Mouse (Mus musculus) forebrain, postnatal 0 days (tissue): ENCODE results near the gene Vmp1. TPM values are rescaled to one million over a fixed set of nuclear protein-coding genes. Genes with fewer than 3 reads are reported as not detected.

Experiments used
- ATAC-seq: fragments of 200-750 bp; cut with Nextera tagmentation; 2 replicates; pipeline ENCODE4 v1.8.0; 2017; ENCODE audit warnings: mild to moderate bottlenecking, moderate library complexity
- DNase-seq: peaks from one replicate; pipeline ENCODE4 v3.0.0-alpha.2; 2015
- H3K27ac ChIP-seq: fragments of 300-500 bp; sonication (generic); 2 replicates; pipeline ENCODE4 v1.5.1; 2014; ENCODE audit warnings: low read depth, mild to moderate bottlenecking, antibody characterized with exemption, low read length, moderate library complexity, mixed read lengths
- H3K27me3 ChIP-seq: fragments of 300-500 bp; sonication (generic); 2 replicates; pipeline ENCODE4 v1.6.1; 2014; ENCODE audit warnings: mild to moderate bottlenecking, low read length, mixed read lengths; ENCODE audit not compliant: insufficient read depth
- H3K36me3 ChIP-seq: fragments of 300-500 bp; sonication (generic); 2 replicates; pipeline ENCODE4 v1.6.1; 2014; ENCODE audit warnings: mild to moderate bottlenecking, moderate library complexity; ENCODE audit not compliant: insufficient read depth
- H3K4me1 ChIP-seq: fragments of 300-500 bp; sonication (generic); 2 replicates; pipeline ENCODE4 v1.6.1; 2014; ENCODE audit warnings: antibody characterized with exemption; ENCODE audit not compliant: insufficient read depth
- H3K4me2 ChIP-seq: fragments of 300-500 bp; sonication (generic); 2 replicates; pipeline ENCODE4 v1.6.1; 2014; ENCODE audit warnings: low read depth, mild to moderate bottlenecking, moderate library complexity
- H3K4me3 ChIP-seq: fragments of 300-500 bp; sonication (generic); 2 replicates; pipeline ENCODE4 v1.5.1; 2014; ENCODE audit warnings: low read depth, low read length, mixed read lengths
- H3K9ac ChIP-seq: fragments of 300-500 bp; sonication (generic); 2 replicates; pipeline ENCODE4 v1.6.1; 2014; ENCODE audit warnings: mild to moderate bottlenecking
- H3K9me3 ChIP-seq: fragments of 300-500 bp; sonication (generic); 2 replicates; pipeline ENCODE4 v1.6.1; 2016; ENCODE audit warnings: low read length
- CTCF ChIP-seq: sonication (generic); IDR thresholded peaks from 2 replicates; pipeline ENCODE4 v1.5.1; 2016; ENCODE audit warnings: antibody characterized with exemption, control low read depth, low read depth
- WGBS: fragments of 180-500 bp; shearing (Covaris S2); extraction: QIAGEN DNeasy Blood & Tissue Kit; methylation state at CpG from one replicate; pipeline ENCODE4 v1.1.7; 2014; 5-methylcytosine and 5-hydroxymethylcytosine counted together
- polyA plus RNA-seq: library from polyadenylated mRNA; unstranded; fragments of >200 nt; fragmentation: Nextera tagmentation; extraction: Ambion mirVana; gene quantifications from 2 replicates; pipeline ENCODE4 v1.2.1, GENCODE M21; 2015
- total RNA-seq: library from RNA; depleted of rRNA; stranded (reverse); fragments of >200 nt; gene quantifications from 2 replicates; pipeline ENCODE4 v1.2.3, GENCODE M21; 2014

Vmp1 gene
- total and polyA plus RNA-seq, 2 experiments from 2014 or later: 59.5 to 131 TPM

- no peak overlapping the region for H3K4me3 ChIP-seq
- ATAC-seq (no peak), DNase-seq (no peak)
- H3K9ac ChIP-seq: no peak overlapping the region
- no peaks in the 10 kb centered on the region for H3K27me3 ChIP-seq
- H3K9me3 ChIP-seq: no peaks in the 10 kb centered on the region
- H3K4me1 ChIP-seq: no peaks in the 10 kb centered on the region
- 82% methylated on average over 4 of the region's 4 CpGs for WGBS
- no peak for TF ChIP-seq CTCF
- H3K4me2 ChIP-seq: no peak overlapping the region
- no peaks in the 10 kb centered on the region for H3K36me3 ChIP-seq
- H3K27ac ChIP-seq: no peak overlapping the region
Observed at GRCm38 (mm10) chr11:86591301-86591845, 92.3 kb downstream of the Vmp1 start.

- Histone ChIP-seq H3K27ac (no peak overlapping the region), H3K9me3 (no peaks in the 10 kb centered on the region), H3K27me3 (no peaks in the 10 kb centered on the region), H3K4me3 (no peak overlapping the region), H3K9ac (no peak overlapping the region), H3K4me2 (no peak overlapping the region), H3K36me3 (no peaks in the 10 kb centered on the region), H3K4me1 (no peaks in the 10 kb centered on the region)
- TF ChIP-seq CTCF: no peak
- ATAC-seq (no peak), DNase-seq (no peak)
- 90% methylated on average over 10 of the region's 10 CpGs for WGBS
Observed at GRCm38 (mm10) chr11:86590579-86590978, 93.1 kb downstream of the Vmp1 start.

- no peak for TF ChIP-seq CTCF
- WGBS: 85% methylated on average over 4 of the region's 4 CpGs
Observed at GRCm38 (mm10) chr11:86590066-86590465, 93.6 kb downstream of the Vmp1 start.

GRCm38 (mm10) chr11:86588583-86589298 is 94.9 kb downstream of the Vmp1 start:
- Histone ChIP-seq H3K36me3 (peaks cover 5% of the 10 kb centered on the region; the same call in 1 of the 2 replicates), H3K9ac (no peak overlapping the region)
- no peak for TF ChIP-seq CTCF

More at GRCm38 (mm10) chr11:86590066-86590465, 93.6 kb downstream of the Vmp1 start:
- Histone ChIP-seq H3K27me3 (no peaks in the 10 kb centered on the region), H3K4me3 (no peak overlapping the region), H3K4me2 (no peak overlapping the region), H3K9me3 (no peaks in the 10 kb centered on the region), H3K4me1 (no peaks in the 10 kb centered on the region), H3K27ac (no peak overlapping the region), H3K36me3 (peaks cover under 1% of the 10 kb centered on the region; the same call in 1 of the 2 replicates), H3K9ac (no peak overlapping the region)
- no peak for ATAC-seq
- DNase-seq: no peak

GRCm38 (mm10) chr11:86587830-86588229 is 95.8 kb downstream of the Vmp1 start:
- no peak overlapping the region for H3K9ac ChIP-seq
- H3K9me3 ChIP-seq: no peaks in the 10 kb centered on the region
- TF ChIP-seq CTCF: no peak
- no peak overlapping the region for H3K4me2 ChIP-seq
- ATAC-seq (no peak), DNase-seq (no peak)
- 44% methylated on average over 7 of the region's 7 CpGs for WGBS
- H3K4me1 ChIP-seq: no peaks in the 10 kb centered on the region
- no peak overlapping the region for H3K27ac ChIP-seq
- H3K4me3 ChIP-seq: no peak overlapping the region
- H3K27me3 ChIP-seq: no peaks in the 10 kb centered on the region
- peaks cover 5% of the 10 kb centered on the region; the same call in 1 of the 2 replicates for H3K36me3 ChIP-seq

More at GRCm38 (mm10) chr11:86588583-86589298, 94.9 kb downstream of the Vmp1 start:
- ATAC-seq (no peak), DNase-seq (no peak)
- no peak overlapping the region for H3K4me3 ChIP-seq
- H3K27ac ChIP-seq: no peak overlapping the region
- H3K4me2 ChIP-seq: no peak overlapping the region
- no peaks in the 10 kb centered on the region for H3K9me3 ChIP-seq
- 94% methylated on average over 4 of the region's 4 CpGs for WGBS
- no peaks in the 10 kb centered on the region for H3K4me1 ChIP-seq
- no peaks in the 10 kb centered on the region for H3K27me3 ChIP-seq

GRCm38 (mm10) chr11:86586868-86587792 is 96.5 kb downstream of the Vmp1 start:
- Histone ChIP-seq H3K4me3 (peak overlapping the region; percentile 14), H3K9me3 (no peaks in the 10 kb centered on the region), H3K36me3 (peaks cover 5% of the 10 kb centered on the region; the same call in 1 of the 2 replicates), H3K27me3 (no peaks in the 10 kb centered on the region), H3K9ac (0 out of 2 replicates have a peak overlapping the region, but pooled peaks have one; percentile 10), H3K4me2 (peak overlapping the region; percentile 11), H3K4me1 (no peaks in the 10 kb centered on the region), H3K27ac (no peak overlapping the region)
- WGBS: 22% methylated on average over 15 of the region's 15 CpGs
- no peak for TF ChIP-seq CTCF
- peak; percentile 40; the same call in 1 of the 2 replicates for ATAC-seq
- DNase-seq: no peak
